Mouse (Mus musculus) ES-E14 (cell line): Measurements from ENCODE around the gene Ralgds. TPM values are rescaled to one million over a fixed set of nuclear protein-coding genes. Genes with fewer than 3 reads are reported as not detected.

ENCODE experiments used
- DNase-seq: peaks from one replicate; pipeline ENCODE4 v3.0.0-alpha.2; 2013; ENCODE audit warnings: low read depth, low spot score
- H3K27ac ChIP-seq: 2 replicates; pipeline ENCODE4 v1.5.1; 2012; ENCODE audit warnings: low read depth, mild to moderate bottlenecking, low read length, moderate library complexity, mixed read lengths; ENCODE audit not compliant: poor library complexity, insufficient read depth, severe bottlenecking
- H3K36me3 ChIP-seq: 2 replicates; pipeline ENCODE4 v1.6.1; 2012; ENCODE audit warnings: mild to moderate bottlenecking, low read length, moderate library complexity, mixed read lengths; ENCODE audit not compliant: control insufficient read depth, poor library complexity, insufficient read depth, severe bottlenecking
- H3K4me1 ChIP-seq, 2 experiments: fragments of 150-350 bp in 1 of 2; sonication (generic) in 1 of 2; 2 replicates each; pipeline ENCODE4 v1.6.1; 2012; ENCODE audit warnings: low read length in 2 of 2, mild to moderate bottlenecking in 1 of 2, mixed read lengths in 1 of 2; ENCODE audit not compliant: control insufficient read depth in 2 of 2, insufficient read depth in 2 of 2, poor library complexity in 1 of 2
- H3K4me3 ChIP-seq, 2 experiments: fragments of 150-350 bp in 1 of 2; sonication (generic) in 1 of 2; 2 replicates each; pipeline ENCODE4 v1.5.1; 2012; ENCODE audit warnings: low read length in 2 of 2, low read depth in 1 of 2, mild to moderate bottlenecking in 1 of 2, mixed read lengths in 1 of 2; ENCODE audit not compliant: insufficient read depth in 1 of 2, poor library complexity in 1 of 2, severe bottlenecking in 1 of 2
- H3K9ac ChIP-seq: 2 replicates; pipeline ENCODE4 v1.6.1; 2012; ENCODE audit warnings: low read depth, mild to moderate bottlenecking, low read length, mixed read lengths; ENCODE audit not compliant: poor library complexity, insufficient read depth, severe bottlenecking
- H3K9me3 ChIP-seq: fragments of 150-350 bp; sonication (generic); 2 replicates; pipeline ENCODE4 v1.6.1; 2012; ENCODE audit warnings: low read depth, mild to moderate bottlenecking, low read length; ENCODE audit not compliant: control insufficient read depth, insufficient read depth
- CHD2 ChIP-seq: IDR thresholded peaks from 2 replicates; pipeline ENCODE4 v1.6.1; 2014; ENCODE audit warnings: mild to moderate bottlenecking, low read depth, low read length, inconsistent platforms
- HCFC1 ChIP-seq: IDR thresholded peaks from 2 replicates; pipeline ENCODE4 v1.6.1; 2012; ENCODE audit warnings: low read length, inconsistent platforms, borderline replicate concordance; ENCODE audit not compliant: insufficient read depth
- MAFK ChIP-seq: IDR thresholded peaks from 2 replicates; pipeline ENCODE4 v1.6.1; 2014; ENCODE audit warnings: mild to moderate bottlenecking, low read depth, low read length, inconsistent platforms; ENCODE audit not compliant: insufficient read depth
- ZC3H11A ChIP-seq: IDR thresholded peaks from 2 replicates; pipeline ENCODE4 v1.6.1; 2012; ENCODE audit warnings: low read depth, mild to moderate bottlenecking, inconsistent platforms, low read length, borderline replicate concordance
- ZNF384 ChIP-seq: IDR thresholded peaks from 2 replicates; pipeline ENCODE4 v1.6.1; 2012; ENCODE audit warnings: low read depth, low read length, inconsistent platforms
- in situ Hi-C, 2 experiments: fragments of 600-800 bp; cut with MboI; formaldehyde crosslinking; loops; one replicate each; pipeline ENCODE4 v1.15.1; 2025; ENCODE audit warnings: low sequenced_read_pairs in 2 of 2, inconsistent platforms in 1 of 2; ENCODE audit not compliant: unreplicated experiment in 2 of 2
- total RNA-seq: library from RNA; depleted of rRNA; stranded (reverse); fragments of 300-350 nt; gene quantifications from 2 replicates; pipeline ENCODE4 v1.2.3, GENCODE M21; 2012

The Ralgds gene
- total RNA-seq, 1 experiment = 18.2 TPM

DNA sequence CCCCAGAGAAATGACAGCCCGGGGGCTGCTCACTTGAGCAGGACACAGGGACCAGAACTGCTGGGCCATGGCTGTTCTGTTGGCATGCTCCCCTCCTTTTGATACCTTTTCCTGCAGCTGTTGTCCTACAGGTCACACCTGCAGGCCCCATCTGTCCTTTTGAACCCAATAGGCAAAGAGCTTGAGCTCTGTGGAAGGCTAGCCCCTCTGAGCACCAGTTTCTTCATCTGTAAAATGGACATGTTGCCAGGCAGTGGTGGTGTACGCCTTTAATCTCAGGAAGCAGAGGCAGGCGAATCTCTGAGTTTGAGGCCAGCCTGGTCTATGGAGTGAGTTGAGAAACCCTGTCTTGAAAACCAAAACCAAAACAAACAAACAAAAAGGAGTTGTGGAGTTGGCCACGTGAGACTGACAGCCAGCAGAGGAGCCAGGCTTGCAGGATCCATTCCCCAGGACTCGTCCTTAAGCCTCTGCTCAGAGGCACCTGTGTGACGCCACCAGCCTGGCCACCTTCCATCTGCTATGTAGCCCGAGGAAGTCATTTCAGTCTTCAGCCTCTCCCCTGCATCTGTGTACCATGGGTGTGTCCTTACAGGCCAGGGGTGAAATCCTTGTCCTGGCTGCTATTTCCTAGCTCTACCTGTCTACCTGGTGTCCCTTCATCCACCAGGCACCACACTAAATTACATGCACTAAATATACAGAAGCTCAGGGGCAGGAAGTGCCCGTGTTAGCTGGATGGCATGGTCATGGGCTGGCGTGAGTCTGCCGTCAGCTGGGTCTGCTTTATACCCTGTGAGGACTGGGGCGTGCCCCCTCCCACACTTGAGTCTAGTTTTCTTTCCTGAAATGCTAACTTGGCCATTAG is 24.1 kb downstream of the Ralgds start:
- no peak for DNase-seq
- Histone ChIP-seq H3K9me3 (no peaks in the 10 kb centered on the region), H3K9ac (no peak overlapping the region), H3K36me3 (no peaks in the 10 kb centered on the region), H3K4me3 (no peak overlapping the region), H3K4me1 (peaks cover 2 to 15% of the 10 kb centered on the region in 2 experiments; a peak in 2 of 4 replicates), H3K27ac (no peak overlapping the region)
- in situ Hi-C loops = no loop called here
- no peak for TF ChIP-seq ZC3H11A
- TF ChIP-seq MAFK = no peak
- no peak for TF ChIP-seq HCFC1
- no peak for TF ChIP-seq ZNF384
- TF ChIP-seq CHD2 = no peak

DNA sequence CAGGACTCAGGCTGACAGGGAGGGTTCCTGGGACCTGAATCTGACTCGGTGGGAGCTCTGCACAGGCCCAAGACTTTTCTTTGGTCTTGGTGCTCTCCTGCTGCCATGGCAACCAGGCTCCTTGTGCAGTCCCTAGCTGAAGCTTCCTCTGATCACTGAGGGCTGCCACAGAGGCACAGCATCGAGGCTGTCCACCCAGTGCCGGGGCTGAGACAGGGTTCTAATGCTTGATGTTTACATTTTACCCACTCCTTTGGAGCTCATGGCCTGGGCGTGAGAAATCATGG is 24.7 kb downstream of the Ralgds start:
- TF ChIP-seq ZC3H11A (no peak), ZNF384 (no peak), MAFK (no peak), CHD2 (no peak), HCFC1 (no peak)
- in situ Hi-C loops = no loop called here
- no peak overlapping the region for H3K4me3 ChIP-seq
- no peaks in the 10 kb centered on the region; the same call in 1 of the 2 replicates for H3K36me3 ChIP-seq
- H3K4me1 ChIP-seq = peaks cover 2 to 15% of the 10 kb centered on the region in 2 experiments; a peak in 2 of 4 replicates
- H3K9ac ChIP-seq = no peak overlapping the region
- no peak overlapping the region for H3K27ac ChIP-seq
- H3K9me3 ChIP-seq = no peaks in the 10 kb centered on the region
- DNase-seq = no peak

DNA sequence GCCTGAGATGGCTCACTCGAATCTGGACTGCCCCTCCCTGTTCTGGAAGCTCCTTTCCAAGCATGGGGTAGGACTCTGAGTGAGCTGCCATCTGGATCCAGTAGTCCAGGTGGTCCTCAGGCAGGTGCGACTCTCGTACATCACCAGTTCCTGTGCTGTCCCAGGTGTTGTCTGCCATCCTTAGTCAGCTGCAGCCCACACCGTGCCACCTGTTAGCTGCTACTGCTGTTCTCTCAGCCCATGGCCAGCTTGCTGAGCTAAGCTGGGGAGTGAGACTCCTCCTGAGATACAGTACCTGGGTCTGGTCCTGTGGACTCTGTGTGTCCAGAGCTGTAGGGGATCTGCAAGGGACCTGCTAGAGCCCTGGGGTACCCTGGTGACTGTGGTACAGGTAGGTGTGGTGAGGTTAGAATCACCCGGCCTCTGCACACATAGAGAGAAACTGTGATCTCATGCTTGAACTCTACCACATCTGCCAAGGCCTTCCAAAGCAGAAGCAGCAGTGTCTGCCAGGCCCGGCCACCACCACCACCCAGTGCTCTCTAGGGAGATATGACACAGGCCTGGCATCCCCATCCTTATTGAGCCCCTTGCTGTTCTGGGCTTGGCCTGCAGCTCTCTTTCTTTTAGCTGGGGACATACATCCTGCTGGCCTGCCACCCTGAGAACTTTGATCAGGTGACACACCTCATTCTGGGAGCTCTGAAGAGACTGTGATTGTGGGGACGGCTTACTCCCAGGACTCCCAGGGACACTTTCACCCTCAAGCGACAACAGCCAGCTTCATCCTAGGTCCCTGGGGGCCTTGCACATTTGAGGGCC is 25.3 kb downstream of the Ralgds start:
- no peak overlapping the region for H3K4me3 ChIP-seq
- H3K9ac ChIP-seq = no peak overlapping the region
- H3K9me3 ChIP-seq = no peaks in the 10 kb centered on the region
- H3K4me1 ChIP-seq = peaks cover 0 to 13% of the 10 kb centered on the region in 2 experiments; a peak in 1 of 4 replicates
- H3K36me3 ChIP-seq = no peaks in the 10 kb centered on the region; the same call in 1 of the 2 replicates
- in situ Hi-C loops = no loop called here
- no peak overlapping the region for H3K27ac ChIP-seq
- no peak for TF ChIP-seq MAFK
- TF ChIP-seq ZC3H11A = no peak
- no peak for DNase-seq

DNA sequence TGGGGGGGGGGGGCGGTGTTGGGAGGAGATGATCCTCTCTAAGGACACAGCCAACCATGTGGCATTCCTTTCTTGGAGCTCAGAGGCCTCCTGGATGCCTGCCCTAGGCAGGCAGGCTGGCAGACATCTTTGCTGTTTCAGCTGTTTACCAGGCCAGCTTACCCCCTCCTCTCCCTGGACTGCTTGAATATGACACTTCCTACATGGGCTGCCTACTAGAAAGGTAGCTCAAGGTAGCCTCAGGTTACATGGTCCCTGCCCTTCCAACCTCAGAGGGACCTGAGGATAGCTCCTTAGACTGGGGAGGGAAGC is 25.8 kb downstream of the Ralgds start:
- Histone ChIP-seq H3K9ac (no peak overlapping the region), H3K27ac (no peak overlapping the region), H3K4me3 (no peak overlapping the region), H3K4me1 (peaks cover 0 to 10% of the 10 kb centered on the region in 2 experiments; a peak in 1 of 4 replicates), H3K36me3 (no peaks in the 10 kb centered on the region; the same call in 1 of the 2 replicates), H3K9me3 (no peaks in the 10 kb centered on the region)
- TF ChIP-seq CHD2 (no peak), MAFK (no peak), ZC3H11A (no peak), HCFC1 (no peak), ZNF384 (no peak)
- no peak for DNase-seq
- in situ Hi-C loops = no loop called here
